Comparison of ENCODE assay signal across 8 mouse cellular contexts in the genomic region with DNA sequence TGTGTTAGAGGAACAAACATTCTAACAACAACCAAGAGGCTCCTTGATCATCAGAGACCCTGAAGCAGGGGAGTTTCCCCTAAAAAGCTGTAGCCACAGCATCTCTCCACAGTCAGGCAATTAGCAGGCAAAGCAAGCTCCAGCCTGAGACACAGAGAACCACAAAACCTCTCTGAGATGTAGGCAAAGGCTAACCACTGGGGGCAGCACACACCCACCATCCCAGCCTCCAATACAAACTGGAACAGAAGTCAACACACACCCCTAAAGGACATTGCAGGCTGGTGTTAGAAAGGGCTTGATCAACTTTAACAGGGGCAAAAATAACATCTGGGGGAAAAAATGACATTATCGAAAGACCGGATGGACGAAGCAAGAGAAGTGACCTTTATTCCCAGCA. TPM values are rescaled to one million over a fixed set of nuclear protein-coding genes. Genes with fewer than 3 reads are reported as not detected.
DNase-seq lines count a peak whose midpoint lies in the region; ATAC-seq lines count a peak whose summit lies in the region.

No protein-coding gene starts in this region.

- H3K4me1 ChIP-seq in neural tube, embryonic 11.5 days (ENCODE audit: control insufficient read depth, insufficient read depth, low read length): no peaks in the 10 kb centered on the region
- peaks cover 10% of the 10 kb centered on the region for H3K4me1 ChIP-seq in forebrain, embryonic 14.5 days (ENCODE audit: control insufficient read depth, insufficient read depth, low read length)

- ATAC-seq in neural tube, embryonic 11.5 days (ENCODE audit: insufficient read depth, low FRiP score, low TSS enrichment): no peak
- peak; percentile 37; the same call in 1 of the 2 replicates for ATAC-seq in forebrain, embryonic 14.5 days

- no peak overlapping the region for H3K9ac ChIP-seq in neural tube, embryonic 11.5 days (ENCODE audit: low read length)
- H3K9ac ChIP-seq in forebrain, embryonic 14.5 days (ENCODE audit: low read length): no peak overlapping the region

- no peaks in the 10 kb centered on the region for H3K27me3 ChIP-seq in neural tube, embryonic 11.5 days (ENCODE audit: control insufficient read depth, insufficient read depth, low read length)
- H3K27me3 ChIP-seq in forebrain, embryonic 14.5 days (replicated peaks; ENCODE audit: control insufficient read depth, insufficient read depth, low read length): no peaks in the 10 kb centered on the region

- H3K27ac ChIP-seq in neural tube, embryonic 11.5 days (ENCODE audit: low read depth, low read length): no peak overlapping the region
- no peak overlapping the region for H3K27ac ChIP-seq in forebrain, embryonic 14.5 days (ENCODE audit: low read depth, low read length)

- 60% methylated on average over 3 of the region's 3 CpGs for WGBS in neural tube, embryonic 11.5 days
- 63% methylated on average over 3 of the region's 3 CpGs for WGBS in forebrain, embryonic 14.5 days

- H3K9me3 ChIP-seq in neural tube, embryonic 11.5 days (ENCODE audit: control insufficient read depth, low read length): no peaks in the 10 kb centered on the region
- H3K9me3 ChIP-seq in forebrain, embryonic 14.5 days (replicated peaks; ENCODE audit: control insufficient read depth, low read length): no peaks in the 10 kb centered on the region

- no peak overlapping the region for H3K4me3 ChIP-seq in neural tube, embryonic 11.5 days (ENCODE audit: low read depth, low read length)
- H3K4me3 ChIP-seq in forebrain, embryonic 14.5 days (ENCODE audit: low read depth, low read length): no peak overlapping the region

- peak; percentile 60 to 69 for DNase-seq in cerebellum, postnatal 10 days
- DNase-seq in cerebellum, adult 8-10 months: no peak
- peak; percentile 42 for DNase-seq in neural tube, embryonic 11.5 days (ENCODE audit: low spot score)
- DNase-seq in neural tube, embryonic 10.5 days (ENCODE audit: extremely low spot score, low spot score): no peak
- DNase-seq in forebrain, embryonic 14.5 days (ENCODE audit: low spot score): peak; percentile 49
- DNase-seq in lung, postnatal 36 days: peak; percentile 53
- DNase-seq in thymus, postnatal 25 days: peak; percentile 56
- DNase-seq in frontal cortex, postnatal 14 days (ENCODE audit: low spot score in 2 of 2): no peak

- H3K4me2 ChIP-seq in neural tube, embryonic 11.5 days (ENCODE audit: low read depth): no peak overlapping the region
- no peak overlapping the region for H3K4me2 ChIP-seq in forebrain, embryonic 14.5 days (ENCODE audit: low read length)

- no peaks in the 10 kb centered on the region for H3K36me3 ChIP-seq in neural tube, embryonic 11.5 days (ENCODE audit: control insufficient read depth, insufficient read depth, low read length)
- no peaks in the 10 kb centered on the region for H3K36me3 ChIP-seq in forebrain, embryonic 14.5 days (ENCODE audit: control insufficient read depth, insufficient read depth, low read length)

RNA-seq across cellular contexts. Expression of a gene that starts 20.1 kb away (rescaled TPM):
- 78.6 and 84.1 TPM in 2 replicates for polyA plus RNA-seq in neural tube, embryonic 11.5 days (2014; fragmentation: Nextera tagmentation; extraction: Ambion mirVana)
- 41.6 and 43.7 TPM in 2 replicates for polyA plus RNA-seq in forebrain, embryonic 14.5 days (2014; fragmentation: Nextera tagmentation; extraction: Ambion mirVana)

RNA-seq across cellular contexts. Expression of a gene that starts 41.5 kb away (rescaled TPM):
- 23.1 and 23.7 TPM in 2 replicates for polyA plus RNA-seq in neural tube, embryonic 11.5 days (2014; fragmentation: Nextera tagmentation; extraction: Ambion mirVana)
- polyA plus RNA-seq in forebrain, embryonic 14.5 days (2014; fragmentation: Nextera tagmentation; extraction: Ambion mirVana): 19.1 and 21.6 TPM in 2 replicates

Comparison
In these comparisons a context has a peak if more than half of its experiments do, and no peak if none do; other contexts are left out.
1. DNase-seq: peak in cerebellum, postnatal 10 days (2 of 2), neural tube, embryonic 11.5 days (single experiment), forebrain, embryonic 14.5 days (single experiment), lung, postnatal 36 days (single experiment) and thymus, postnatal 25 days (single experiment); none in cerebellum, adult 8-10 months (single experiment), neural tube, embryonic 10.5 days (single experiment) and frontal cortex, postnatal 14 days (0 of 2).